Mouse (Mus musculus): ENCODE data around the gene 4931406P16Rik. TPM values are rescaled to one million over a fixed set of nuclear protein-coding genes. Genes with fewer than 3 reads are reported as not detected.
"Not testable (repeated sequence)": the region's sequence is repeated elsewhere in the genome, so short reads cannot be mapped to it uniquely, and the experiment has no call there.

Gene 4931406P16Rik
- polyA plus RNA-seq, 1 experiment from 2014 or later: 13.9 TPM

DNA sequence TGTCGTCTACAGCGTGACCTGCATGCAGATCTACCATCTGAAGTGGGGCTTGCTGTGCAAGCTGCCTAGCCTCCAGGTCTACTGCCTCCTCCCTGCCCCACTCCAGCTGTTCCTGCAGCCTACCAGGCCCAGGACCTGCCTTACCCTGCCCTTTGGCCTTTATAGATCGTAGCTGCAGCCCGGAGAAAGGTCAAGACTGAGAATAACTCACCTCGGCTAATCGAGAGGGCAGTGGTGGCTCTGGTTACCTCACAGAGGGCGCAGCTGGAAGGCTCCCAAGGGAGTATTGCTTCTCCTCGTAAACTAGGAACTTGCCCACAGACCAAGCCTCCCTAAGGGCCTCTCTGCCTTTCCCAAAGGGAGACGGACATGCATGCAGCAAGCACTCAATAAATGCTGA is 97.9 kb downstream of the 4931406P16Rik start:
- no peak for DNase-seq (ENCODE audit: low spot score)

DNA sequence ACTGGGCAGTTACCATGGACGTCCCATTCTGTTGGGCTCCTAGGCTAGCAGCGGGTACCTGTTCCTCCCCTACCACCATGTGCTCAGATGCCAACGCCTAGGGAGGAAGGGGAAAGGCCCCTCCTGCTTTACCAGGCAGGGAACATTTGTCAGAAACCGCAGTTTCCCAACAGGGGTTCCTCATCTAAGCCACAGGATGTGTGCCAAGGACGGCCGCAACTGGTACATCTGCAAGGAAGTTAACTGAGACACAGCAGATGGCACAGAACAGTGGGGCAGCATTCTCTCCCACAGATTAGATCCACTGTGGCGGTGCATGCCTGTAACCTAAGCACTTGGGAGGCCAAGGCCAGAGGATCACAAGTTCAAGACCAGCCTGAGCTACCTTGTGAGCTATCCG is 98.7 kb downstream of the 4931406P16Rik start:
- no peak for DNase-seq (ENCODE audit: low spot score)

DNA sequence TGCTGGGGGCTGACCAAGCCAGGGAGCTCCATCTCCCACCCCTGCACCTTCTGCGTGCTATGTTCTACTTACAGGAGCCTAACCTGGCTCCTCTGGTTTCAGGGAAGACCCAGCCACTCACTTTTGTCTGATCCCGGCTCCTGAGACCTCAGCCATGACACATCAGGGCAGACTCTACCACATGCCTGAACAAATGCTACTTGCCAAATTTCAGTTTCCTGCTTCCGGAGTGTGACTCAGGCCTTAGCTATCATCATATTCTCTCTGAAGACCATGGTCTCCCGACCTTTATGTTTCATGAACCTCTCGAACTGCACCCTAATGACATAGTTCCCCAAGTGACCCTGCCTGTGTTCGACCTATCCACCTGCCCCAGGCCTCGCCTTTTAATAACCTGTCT is 100.1 kb downstream of the 4931406P16Rik start:
- no peak for DNase-seq (ENCODE audit: low spot score)

DNA sequence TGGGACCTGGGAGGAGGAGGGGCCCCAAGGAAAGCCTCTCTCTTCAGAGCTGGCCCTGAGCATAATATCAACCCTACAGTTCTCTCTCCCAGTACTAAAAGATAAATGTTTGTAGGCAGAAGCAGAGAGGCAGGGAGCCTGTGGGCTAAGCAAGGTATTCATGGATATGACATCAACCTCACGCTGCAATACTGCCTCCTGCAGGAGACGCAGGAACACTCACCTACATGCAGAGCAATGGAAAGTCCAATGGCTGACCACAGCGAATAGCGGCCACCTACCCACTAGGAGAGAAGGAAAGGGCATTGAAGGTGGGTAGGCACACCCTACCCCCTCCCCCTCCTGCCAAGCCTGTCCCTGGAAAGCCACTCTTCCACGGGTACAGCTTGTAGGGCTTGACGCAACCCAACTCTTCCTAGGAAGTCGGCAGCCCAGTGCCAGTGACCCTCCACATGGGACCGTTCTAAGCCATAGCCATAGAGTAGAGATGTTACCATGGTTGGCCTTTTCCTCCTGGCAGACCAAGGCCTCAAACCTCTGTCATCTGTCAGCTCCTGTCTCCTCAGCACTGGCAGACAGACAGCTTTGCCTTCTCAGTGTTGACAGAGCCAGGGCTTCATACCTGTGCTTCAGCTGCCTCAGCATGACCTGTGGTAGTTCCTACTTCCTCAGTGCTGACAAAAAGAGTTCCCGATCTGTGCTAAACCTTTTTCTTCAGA is 105.2 kb downstream of the 4931406P16Rik start:
- DNase-seq (ENCODE audit: low spot score): no peak

DNA sequence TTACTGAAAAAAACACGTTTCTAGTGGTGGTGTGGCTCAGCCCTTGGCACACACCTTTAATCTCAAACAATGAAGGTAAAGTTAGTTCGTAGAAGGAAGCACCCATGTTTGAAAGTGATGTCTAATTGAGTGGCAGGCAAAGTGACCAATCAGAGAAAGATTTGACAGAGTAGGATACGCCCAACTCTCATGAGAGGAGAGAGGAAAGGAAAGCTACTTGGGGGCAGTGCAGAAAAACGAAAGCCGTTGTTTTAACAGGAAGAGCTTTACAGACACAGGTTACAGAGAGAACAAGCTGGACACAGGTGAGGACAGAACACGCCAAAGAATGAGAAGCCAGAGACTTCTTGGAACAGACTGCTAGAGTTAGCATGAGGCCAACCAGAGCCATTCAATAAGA is 107.0 kb downstream of the 4931406P16Rik start:
- DNase-seq (ENCODE audit: low spot score): no peak

DNA sequence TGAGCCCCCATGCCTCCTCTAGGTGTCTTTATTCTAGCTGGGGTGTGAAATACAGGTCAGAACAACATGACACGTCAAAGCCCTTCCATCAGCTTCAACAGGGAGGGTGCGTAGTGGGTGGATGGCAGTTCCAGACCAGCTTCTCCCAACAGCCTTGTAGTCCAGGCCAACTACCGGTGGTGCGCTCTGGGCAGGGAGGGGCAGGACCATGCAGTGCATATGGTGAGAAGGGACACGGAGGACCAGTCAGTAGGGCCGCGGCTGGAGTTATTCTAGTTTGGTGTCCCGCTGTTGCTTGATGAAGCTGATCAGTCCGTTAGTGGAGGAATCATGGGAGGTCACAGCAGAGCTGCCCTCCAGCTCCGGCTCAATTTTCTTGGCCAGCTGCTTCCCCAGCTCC is 111.2 kb downstream of the 4931406P16Rik start:
- DNase-seq (ENCODE audit: low spot score): not testable (repeated sequence)

DNA sequence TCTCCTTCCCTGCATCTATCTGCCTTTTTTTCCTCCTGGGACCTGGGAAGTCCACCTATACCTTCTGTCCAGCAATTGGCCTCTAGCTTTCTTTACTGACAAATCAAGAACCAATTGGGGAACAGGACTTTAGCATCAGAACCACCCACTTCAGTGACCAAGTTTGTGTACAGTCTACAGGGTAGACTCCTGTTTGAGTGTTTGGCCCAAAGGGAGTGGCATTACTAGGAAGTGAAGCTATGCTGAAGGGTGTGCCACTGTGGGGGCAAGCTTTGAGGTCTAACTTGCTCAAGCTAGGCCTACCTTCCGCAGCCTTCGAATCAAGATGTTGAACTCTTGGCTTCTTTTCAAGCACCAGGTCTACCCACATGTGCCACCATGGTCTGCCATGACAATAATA is 112.5 kb downstream of the 4931406P16Rik start:
- DNase-seq (ENCODE audit: low spot score): no peak

DNA sequence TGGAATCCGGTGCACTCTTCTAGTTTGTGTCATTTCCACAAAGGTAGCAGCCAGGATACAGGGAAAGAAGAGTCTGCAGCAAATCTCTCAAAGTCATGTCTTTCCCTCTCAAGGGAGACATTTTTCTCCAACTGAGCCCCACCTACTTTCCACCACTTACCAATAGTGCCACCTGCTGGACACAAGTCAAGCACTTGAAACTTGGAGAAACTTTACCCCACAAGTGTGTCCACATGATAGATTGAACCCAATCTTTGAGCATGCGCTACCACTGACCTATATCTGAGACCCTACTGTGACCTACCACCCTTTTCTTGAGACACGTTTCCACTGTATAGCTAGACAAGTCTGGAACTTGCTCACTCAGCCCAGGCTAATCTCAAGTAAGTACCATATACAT is 115.0 kb downstream of the 4931406P16Rik start:
- peak; percentile 69 for DNase-seq (ENCODE audit: low spot score)

DNA sequence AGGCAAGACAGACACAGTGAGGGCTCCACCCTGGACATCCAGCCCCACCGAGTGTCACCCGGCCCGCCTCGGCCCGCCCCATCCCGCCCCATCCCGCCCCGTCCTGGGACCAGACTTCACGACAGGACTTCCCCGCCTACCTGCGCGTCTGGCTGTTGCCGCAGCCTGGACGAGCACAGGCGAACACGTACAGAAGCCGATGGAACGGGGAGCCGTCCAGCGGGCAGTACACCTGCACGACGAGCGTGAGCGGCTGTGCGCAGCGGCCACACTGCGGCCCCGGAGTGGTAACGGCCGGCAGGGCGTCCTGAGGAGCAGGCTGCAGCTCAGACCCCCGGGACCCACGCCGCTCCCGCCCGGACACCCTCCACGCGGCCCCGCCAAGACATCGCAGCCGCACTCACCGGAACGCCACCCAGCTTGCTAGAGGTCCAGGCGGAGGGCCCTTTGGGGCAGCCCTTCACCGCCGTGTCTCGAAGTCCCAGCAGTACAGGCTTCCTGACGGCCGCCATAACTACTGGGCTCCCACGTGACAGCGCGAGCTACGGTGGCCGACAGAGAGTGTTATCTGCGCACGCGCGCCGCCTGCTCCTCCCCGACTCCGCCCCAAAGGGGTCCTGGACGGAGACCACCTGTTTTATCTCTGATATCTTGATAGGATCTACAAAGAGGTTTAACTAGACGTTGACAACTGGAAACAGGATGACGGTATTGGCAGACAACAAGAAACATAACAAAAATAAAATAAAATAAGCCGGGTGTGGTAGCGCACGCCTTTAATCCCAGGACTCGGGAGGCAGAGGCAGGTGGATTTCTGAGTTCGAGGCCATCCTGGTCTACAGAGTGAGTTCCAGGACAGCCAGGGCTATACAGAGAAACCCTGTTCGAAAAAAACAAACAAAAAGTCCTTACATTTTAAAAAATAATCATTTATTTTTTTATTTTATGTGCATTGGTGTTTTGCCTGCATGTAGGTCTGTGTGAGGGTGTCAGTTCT is 116.9 kb downstream of the 4931406P16Rik start, which contains the start of gene Pdcd2l:
TSS of gene Pdcd2l (minus strand) at position 530 of the 997 bp plus-strand sequence.
- peak; percentile 90 for DNase-seq (ENCODE audit: low spot score)

DNA sequence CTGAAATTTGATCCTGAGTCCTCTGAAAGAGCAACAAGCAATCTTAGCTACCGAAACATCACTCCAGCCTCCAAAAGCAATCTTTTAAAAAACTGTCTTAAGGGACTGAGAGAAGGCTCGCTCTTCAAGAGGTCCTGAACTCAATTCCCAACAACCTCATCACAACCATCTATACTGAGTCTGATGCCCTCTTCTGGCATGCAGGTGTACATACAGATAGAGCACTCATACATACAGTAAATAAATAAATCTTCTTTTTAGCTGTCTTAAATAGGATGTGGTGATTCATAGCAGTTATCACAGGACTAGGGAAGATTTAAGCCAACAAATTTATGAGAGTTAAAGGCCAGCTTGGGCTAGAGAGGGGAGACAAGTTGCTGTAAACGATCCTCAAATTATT is 117.7 kb downstream of the 4931406P16Rik start:
- peak; percentile 4 for DNase-seq (ENCODE audit: low spot score)

DNA sequence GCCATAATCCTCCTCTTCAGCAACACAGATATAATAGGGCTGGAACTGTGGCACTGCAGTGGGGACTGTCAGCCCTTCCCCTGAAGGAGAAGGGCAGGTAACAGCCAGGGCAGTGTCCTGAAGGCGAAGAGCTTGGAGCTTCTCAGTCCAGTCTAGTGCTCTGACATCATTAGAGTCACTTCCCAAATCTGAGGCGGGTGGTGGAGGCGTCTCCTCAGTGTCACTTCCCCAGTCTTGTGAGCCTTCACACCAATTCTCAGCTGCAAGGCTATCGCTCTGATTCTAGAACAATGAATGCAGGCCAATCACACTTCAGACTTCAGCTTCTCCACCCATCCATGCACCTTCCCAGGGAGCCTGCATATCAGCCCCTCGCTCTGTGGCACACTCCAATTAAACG is 120.5 kb downstream of the 4931406P16Rik start:
- DNase-seq (ENCODE audit: low spot score): no peak

DNA sequence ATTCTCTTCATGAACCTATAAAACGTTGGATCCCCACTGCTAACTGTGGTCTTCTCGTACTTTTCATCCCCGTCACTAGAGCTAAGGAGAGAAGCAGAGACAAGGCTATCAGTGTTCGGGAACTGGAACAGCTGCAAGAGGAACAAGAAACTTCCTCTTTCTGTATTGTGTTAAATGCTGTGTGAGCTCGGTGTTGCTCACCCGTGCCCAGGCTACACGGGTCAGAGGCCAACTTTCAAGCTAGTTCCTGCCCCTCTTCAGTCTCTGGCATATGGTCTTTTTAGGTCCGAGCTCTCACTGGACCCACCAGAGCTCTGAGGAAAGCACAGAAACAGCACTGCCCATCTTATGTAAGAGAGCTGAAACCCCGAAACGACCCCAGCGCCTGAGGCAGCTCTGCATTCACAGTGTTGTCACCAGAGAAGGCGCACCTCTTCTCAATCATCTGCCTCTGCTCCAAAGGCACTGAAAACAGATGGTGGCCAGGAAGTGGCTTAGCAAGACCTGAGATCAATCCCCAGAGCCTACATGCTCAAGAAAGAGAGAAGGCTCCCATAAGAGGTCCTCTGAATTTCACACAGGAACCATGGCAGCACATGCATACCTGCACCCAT is 123.9 kb downstream of the 4931406P16Rik start:
- no peak for DNase-seq (ENCODE audit: low spot score)

Other genes with a start within 250 kb of the 4931406P16Rik start
- not detected in 2 replicates for gene Scgb1b30, start 218.1 kb downstream of the 4931406P16Rik start, polyA plus RNA-seq (2015; fragmentation: Nextera tagmentation; extraction: Ambion mirVana)
- 0.53 and 1.0 TPM in 2 replicates for gene Wtip, start 180.3 kb downstream of the 4931406P16Rik start, polyA plus RNA-seq (2015; fragmentation: Nextera tagmentation; extraction: Ambion mirVana)
- gene Uba2, start 144.0 kb downstream of the 4931406P16Rik start, polyA plus RNA-seq (2015; fragmentation: Nextera tagmentation; extraction: Ambion mirVana): 191 and 193 TPM in 2 replicates
- gene Pdcd2l, start 116.9 kb downstream of the 4931406P16Rik start, polyA plus RNA-seq (2015; fragmentation: Nextera tagmentation; extraction: Ambion mirVana): 54.2 and 62.3 TPM in 2 replicates
- 232 and 238 TPM in 2 replicates for gene Gpi1, start 83.2 kb downstream of the 4931406P16Rik start, polyA plus RNA-seq (2015; fragmentation: Nextera tagmentation; extraction: Ambion mirVana)
- not detected in 2 replicates for gene Gm6096, start 62.5 kb downstream of the 4931406P16Rik start, polyA plus RNA-seq (2015; fragmentation: Nextera tagmentation; extraction: Ambion mirVana)
- 93.7 and 109 TPM in 2 replicates for gene Lsm14a, start 79.8 kb upstream of the 4931406P16Rik start, polyA plus RNA-seq (2015; fragmentation: Nextera tagmentation; extraction: Ambion mirVana)

Measured in thymus, postnatal 0 days (tissue).